Mouse (Mus musculus) brown adipose tissue, adult 24 weeks (tissue): ENCODE results near the gene Tas1r1. TPM values are rescaled to one million over a fixed set of nuclear protein-coding genes. Genes with fewer than 3 reads are reported as not detected.
"Not testable (repeated sequence)": the region's sequence is repeated elsewhere in the genome, so short reads cannot be mapped to it uniquely, and the experiment has no call there.

ENCODE experiments used
- H3K27ac ChIP-seq: fragments of 200-500 bp; replicated peaks from 2 replicates; pipeline ENCODE4 v1.5.1; 2012; ENCODE audit warnings: low read depth, mild to moderate bottlenecking, low read length
- H3K4me1 ChIP-seq: fragments of 200-500 bp; 2 replicates; pipeline ENCODE4 v1.6.1; 2012; ENCODE audit warnings: low read length, mixed read lengths; ENCODE audit not compliant: control insufficient read depth, insufficient read depth, insufficient read length
- H3K4me3 ChIP-seq: fragments of 200-500 bp; 2 replicates; pipeline ENCODE4 v1.5.1; 2012; ENCODE audit warnings: low read depth, mild to moderate bottlenecking, low read length, moderate library complexity; ENCODE audit not compliant: insufficient read depth
- polyA plus RNA-seq: library from polyadenylated mRNA; stranded (reverse); fragments of >200 nt; gene quantifications from 2 replicates; pipeline ENCODE4 v1.2.4, GENCODE M21; 2012; ENCODE audit not compliant: missing spikeins, insufficient read depth, insufficient read length

Gene Tas1r1
- polyA plus RNA-seq, 1 experiment, result not detected

DNA sequence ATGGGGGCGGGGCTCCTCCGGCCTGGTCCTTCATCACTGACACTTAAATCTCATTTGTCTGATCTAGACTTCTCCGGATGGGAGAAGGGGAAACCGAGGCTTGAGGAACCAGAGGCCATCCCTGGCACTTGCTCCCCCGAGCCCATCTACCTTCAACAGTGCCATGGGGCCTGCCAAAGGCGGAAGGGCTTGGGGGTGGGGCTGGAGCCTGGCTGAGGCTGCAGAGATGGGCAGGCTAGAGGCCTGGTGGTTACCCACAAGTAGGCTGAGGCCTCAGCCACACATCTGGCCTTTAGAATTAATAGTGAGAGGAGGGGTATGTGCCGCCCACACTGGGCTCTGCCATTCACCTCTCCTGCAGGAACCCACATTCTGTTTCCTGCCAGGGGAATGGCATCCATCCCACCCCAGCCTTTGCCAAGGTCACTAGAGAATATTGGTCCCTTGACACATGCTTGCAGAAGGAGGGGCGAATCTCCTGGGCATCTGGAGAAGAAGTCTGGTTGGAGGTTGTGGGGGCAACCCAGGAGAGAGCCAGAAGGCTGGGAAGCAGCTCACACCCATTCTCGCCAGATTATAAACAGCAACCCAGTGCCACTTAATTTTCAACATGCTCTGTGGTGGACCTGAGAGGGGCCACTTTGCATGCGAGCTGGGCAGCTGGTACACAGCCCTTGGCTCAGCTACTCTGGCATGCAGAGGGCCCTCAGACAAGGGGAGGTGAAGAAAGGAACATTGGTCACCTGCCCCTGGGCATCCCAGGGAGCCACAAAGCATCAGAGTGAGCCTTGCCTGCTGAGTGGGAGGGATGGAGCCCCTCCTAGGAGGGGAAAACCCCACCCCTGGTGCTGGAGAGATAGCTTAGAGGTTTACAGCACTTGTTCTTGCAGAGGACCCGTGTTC lies 32.4 kb upstream of the Tas1r1 start:
- no peak overlapping the region for H3K27ac ChIP-seq
- peaks cover 8% of the 10 kb centered on the region; the same call in 1 of the 2 replicates for H3K4me1 ChIP-seq
- H3K4me3 ChIP-seq, result no peak overlapping the region

DNA sequence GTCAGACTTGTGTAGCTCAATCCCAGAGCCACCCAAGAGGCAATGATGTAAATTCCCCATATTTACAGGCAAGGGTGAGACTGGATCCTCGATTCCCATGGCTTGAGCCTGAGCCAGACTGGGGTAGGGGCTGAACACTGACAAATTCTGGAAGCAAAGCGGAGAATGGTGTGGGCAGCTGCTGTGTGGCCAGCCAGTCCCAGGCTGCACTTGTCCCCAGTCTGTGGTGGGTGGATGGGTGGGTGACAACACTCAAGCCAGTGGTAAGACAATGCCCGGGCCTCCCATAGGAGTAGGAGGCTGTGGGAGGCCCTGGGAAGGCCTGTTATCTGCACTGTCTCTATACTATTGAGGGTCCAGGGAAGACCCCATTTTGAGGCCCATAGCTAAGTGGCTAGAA lies 30.9 kb upstream of the Tas1r1 start:
- H3K4me1 ChIP-seq, result peaks cover 8% of the 10 kb centered on the region; the same call in 1 of the 2 replicates
- no peak overlapping the region for H3K4me3 ChIP-seq
- no peak overlapping the region for H3K27ac ChIP-seq

GRCm38 (mm10) chr4:152068166-152068724 lies 29.9 kb upstream of the Tas1r1 start:
- Histone ChIP-seq H3K4me1 (peaks cover 8% of the 10 kb centered on the region; the same call in 1 of the 2 replicates), H3K4me3 (no peak overlapping the region), H3K27ac (no peak overlapping the region)

DNA sequence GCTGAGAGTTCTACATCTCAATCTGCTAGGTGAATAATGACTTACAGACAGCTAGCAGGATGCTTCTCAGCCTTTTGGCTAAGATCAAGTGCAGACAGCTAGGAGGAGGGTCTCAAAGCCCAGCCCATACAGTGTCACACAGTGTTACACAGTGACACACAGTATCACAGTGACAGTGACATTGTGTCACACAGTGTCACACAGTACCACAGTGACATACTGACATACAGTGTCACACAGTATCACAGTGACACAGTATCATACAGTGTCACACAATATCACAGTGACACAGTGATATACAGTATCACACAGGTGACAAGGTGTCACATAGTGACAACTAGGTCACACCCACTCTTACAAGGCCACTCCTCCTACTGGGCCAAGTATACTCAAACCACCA lies 28.9 kb upstream of the Tas1r1 start:
- H3K4me1 ChIP-seq, result peaks cover 4% of the 10 kb centered on the region; the same call in 1 of the 2 replicates
- no peak overlapping the region for H3K4me3 ChIP-seq

DNA sequence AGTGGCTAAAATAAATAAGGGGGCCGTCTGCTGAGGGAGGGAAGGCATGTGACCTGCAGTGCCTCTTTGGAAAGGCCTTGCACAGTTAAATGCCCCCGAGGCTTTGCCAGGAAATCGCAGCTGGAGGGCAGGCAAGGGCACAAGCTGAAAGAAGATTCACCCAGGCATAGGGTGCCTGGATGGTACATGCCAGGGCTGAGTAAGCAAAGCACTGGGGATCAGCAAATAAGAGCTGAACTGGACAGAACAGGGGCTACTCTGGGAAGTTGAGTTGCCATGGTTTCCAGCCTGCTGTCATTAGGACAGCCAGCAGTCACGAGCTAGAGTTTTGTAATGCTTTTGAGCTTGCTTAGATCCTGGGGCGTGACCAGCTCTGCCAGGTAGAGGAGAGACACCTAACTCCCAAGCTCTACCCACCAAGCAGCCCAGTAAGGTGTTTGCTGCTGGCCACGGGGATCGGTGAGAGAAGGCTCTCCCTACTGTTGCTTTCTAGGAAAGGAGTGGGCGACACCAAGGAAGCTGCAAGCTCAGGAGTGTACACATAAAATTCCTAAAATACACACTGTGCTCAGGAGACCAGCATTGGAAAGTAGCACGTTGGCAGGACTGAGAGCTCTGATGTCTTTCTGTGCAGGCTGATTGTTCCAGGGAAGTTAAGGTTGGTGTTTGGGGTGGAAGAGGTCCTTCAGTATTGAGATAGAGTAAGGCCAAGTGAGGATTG lies 24.2 kb upstream of the Tas1r1 start:
- Histone ChIP-seq H3K27ac (no peak overlapping the region), H3K4me3 (no peak overlapping the region), H3K4me1 (no peaks in the 10 kb centered on the region; the same call in 1 of the 2 replicates)

More for the DNA sequence above, 28.9 kb upstream of the Tas1r1 start:
- H3K27ac ChIP-seq, result no peak overlapping the region

DNA sequence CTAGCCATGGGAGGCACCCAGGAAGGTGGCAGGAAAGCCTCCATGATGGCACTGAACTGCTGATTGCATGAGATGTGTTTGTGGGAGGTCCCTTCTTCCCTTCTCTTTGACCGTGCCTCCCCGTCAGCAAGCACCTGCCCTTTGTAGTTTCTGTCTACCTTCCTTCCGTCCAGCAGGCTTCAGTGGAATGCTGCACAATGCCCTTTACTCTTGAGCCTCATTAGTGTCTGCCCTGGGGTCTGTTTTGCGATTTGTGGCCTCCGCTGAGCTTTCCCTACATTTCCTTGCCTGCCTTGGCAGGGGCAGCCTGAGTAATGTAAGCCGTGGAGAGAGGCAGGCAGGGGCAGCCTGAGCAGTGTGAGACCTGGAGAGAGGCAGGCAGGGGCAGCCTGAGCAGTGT lies 6.2 kb upstream of the Tas1r1 start:
- H3K27ac ChIP-seq, result no peak overlapping the region
- H3K4me3 ChIP-seq, result no peak overlapping the region

DNA sequence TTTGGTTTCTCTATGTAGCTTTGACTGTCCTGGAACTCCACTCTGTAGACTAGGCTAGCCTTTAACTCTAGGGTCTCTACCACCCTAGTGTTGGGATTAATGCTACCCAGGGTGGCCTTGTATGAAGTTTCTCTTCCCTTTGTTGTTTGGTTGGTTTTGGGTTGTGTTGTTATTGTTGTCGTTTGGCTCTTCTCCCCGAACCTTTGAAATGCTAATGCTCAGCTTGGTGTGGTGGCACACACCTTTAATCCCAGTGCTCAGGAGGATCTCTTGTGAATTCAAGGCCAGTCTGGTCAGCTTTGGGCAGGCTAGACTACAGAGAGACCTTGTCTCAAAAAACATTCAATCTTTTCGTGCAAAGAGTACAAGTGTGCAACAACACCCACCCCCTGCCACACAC lies 4.8 kb upstream of the Tas1r1 start:
- Histone ChIP-seq H3K27ac (no peak overlapping the region), H3K4me3 (no peak overlapping the region), H3K4me1 (peaks cover 8% of the 10 kb centered on the region)

More for the DNA sequence above, 6.2 kb upstream of the Tas1r1 start:
- peaks cover 8% of the 10 kb centered on the region for H3K4me1 ChIP-seq

DNA sequence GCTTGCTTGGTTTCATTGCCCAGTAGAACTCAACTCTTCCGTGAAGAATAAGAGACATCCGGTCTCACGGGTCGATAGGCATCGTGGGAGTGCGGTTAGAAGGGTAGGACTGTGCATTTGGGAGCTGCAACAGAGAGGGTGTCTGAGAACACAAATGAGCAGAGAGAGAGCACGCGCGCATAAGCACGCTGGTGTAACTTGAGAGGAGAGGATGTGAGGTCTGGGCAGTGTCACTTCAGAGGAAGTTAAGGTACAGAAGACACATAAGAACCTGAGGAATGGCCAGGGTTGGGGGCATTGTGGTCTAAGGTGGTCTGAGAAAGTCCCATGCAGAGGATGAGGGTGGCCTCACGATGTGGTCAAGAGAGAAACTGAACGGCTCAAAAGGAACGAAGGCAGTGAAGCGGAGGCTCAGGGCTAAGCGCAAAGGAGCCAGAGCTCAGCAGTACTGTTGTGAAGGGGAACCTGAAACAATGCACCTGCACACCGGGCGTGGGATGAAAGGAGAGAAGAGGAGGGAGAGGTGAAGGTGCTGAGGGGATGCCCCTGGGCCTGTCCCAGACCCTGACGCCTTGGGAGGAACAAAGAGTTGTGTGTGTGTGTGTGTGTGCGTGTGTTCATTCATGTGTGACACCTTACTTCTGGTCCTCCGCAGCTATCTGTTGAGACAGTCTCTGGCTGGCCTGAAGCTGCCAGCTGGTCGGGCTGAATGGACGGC lies 3.7 kb upstream of the Tas1r1 start:
- peaks cover 8% of the 10 kb centered on the region for H3K4me1 ChIP-seq
- H3K27ac ChIP-seq, result no peak overlapping the region
- no peak overlapping the region for H3K4me3 ChIP-seq

DNA sequence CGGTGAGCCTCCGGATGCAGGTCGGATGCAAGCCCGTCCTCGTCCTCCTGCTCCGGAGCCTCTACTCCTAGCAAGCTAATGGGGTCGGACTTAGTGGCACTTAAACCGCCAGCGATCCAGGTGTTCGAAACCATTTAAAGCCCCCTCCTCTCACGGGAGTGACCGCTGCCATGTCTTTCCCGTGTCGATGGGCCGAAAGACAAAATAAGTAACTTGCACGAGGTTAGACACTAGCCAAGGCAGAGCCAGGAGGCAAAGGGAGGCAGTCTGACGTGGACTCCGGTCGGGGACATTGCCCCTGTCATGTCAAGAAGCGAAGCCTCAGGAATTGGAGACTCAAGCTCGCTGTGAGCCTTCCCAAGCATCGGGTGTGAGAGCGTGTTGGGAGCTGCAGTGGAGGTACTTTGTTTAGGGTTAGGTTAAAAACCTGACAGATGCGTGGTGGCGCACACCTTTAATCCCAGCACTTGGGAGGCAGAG lies 1.5 kb upstream of the Tas1r1 start:
- Histone ChIP-seq H3K4me1 (peaks cover 8% of the 10 kb centered on the region), H3K27ac (no peak overlapping the region), H3K4me3 (peak overlapping the region; percentile 88)

- no peak within 1 kb of the TSS for H3K27ac ChIP-seq
- peaks cover 8% of the 10 kb centered on the region for H3K4me1 ChIP-seq
- peak within 1 kb of the TSS; percentile 88 for H3K4me3 ChIP-seq
Observed at GRCm38 (mm10) chr4:152038985-152039830, 840 bp upstream of the Tas1r1 start, which contains the start of gene Nol9. TSS of gene Nol9 (plus strand) at chr4:152039321.

DNA sequence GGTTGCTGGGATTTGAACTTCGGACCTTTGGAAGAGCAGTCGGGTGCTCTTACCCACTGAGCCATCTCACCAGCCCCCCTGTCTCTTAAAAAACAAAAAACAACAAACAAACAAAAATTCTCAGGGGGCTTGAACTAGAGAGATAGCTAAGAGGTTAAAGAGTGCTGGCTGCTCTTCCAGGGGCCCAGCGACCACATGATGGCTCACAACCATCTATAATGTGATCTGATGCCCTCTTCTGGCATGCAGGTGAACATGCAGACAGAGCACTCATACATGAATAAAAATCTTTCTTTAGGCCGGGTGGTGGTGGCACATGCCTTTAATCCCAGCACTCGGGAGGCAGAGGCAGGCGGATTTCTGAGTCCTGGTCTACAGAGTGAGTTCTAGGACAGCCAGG lies 1.9 kb downstream of the Tas1r1 start:
- not testable (repeated sequence) for H3K4me1 ChIP-seq, H3K27ac ChIP-seq, H3K4me3 ChIP-seq

- H3K27ac ChIP-seq, result no peak overlapping the region
- H3K4me1 ChIP-seq, result no peaks in the 10 kb centered on the region
- H3K4me3 ChIP-seq, result no peak overlapping the region
Observed at GRCm38 (mm10) chr4:152032922-152033321, 5.4 kb downstream of the Tas1r1 start.

GRCm38 (mm10) chr4:152029997-152030396 lies 8.4 kb downstream of the Tas1r1 start:
- peaks cover 5% of the 10 kb centered on the region for H3K4me1 ChIP-seq
- no peak overlapping the region for H3K4me3 ChIP-seq
- H3K27ac ChIP-seq, result no peak overlapping the region

- peaks cover 5% of the 10 kb centered on the region for H3K4me1 ChIP-seq
- no peak overlapping the region for H3K4me3 ChIP-seq
- no peak overlapping the region for H3K27ac ChIP-seq
Observed at GRCm38 (mm10) chr4:152029087-152029486, 9.3 kb downstream of the Tas1r1 start.
